Mouse (Mus musculus): ENCODE data around the gene Trmo.

Gene Trmo

DNA sequence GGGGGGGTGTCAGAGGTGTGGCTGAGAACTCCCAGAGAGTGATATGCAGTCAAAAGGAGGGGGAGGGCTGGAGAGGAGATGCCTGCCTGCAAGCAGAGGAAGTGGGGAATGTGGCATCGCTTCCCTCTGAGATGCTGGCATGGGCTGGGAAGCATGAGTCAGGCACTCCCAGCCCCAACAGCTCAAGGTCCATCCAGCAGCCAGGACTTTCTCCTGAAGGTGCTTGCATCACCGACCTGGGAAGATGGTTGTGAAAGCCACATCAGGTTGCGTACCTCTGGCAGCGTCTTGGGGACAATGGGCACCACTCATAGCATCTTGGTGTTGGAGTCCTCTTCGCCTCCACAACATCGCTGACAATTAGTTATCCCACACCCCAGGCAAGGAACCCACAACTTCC is 18.8 kb downstream of the Trmo start:
- DNase-seq: no peak

DNA sequence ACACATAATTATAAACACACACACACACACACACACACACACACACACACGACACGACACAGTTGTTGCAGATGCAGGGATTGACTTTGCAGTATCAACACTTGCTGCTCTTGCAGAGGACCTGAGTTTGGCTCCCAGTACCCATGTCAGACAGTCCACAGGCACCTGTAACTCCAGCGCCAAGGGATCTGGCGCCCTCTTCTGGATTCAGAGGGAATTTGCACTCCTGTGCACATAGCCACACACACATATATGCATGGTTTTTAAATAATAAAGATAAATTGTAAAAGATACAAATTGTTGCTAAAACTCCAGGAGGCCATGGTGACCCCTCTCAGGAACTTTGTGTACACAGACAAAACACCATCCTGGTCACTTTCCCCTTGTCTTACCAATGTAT is 20.2 kb downstream of the Trmo start:
- DNase-seq: no peak

DNA sequence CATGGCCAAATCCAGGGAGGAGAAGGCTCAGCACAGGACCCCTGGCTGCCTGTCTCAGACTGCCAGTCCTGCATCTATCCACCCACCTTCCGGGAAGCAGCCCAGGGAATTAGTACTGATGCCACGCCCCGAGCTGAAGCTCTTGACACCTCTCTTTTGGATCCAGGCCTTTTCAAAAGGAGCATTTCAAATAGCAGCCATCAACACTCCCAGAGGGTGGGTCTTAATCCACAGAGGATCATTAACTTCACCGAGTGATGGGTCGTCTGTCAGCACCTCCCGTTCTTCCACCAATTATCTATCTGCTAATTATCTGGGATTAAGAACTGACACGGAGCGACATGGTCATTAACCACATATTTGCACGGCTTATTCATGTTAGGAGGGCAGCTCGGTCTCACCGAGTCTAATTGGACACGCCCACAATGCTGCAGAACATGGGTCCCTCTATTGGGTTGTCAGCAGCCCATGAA is 21.7 kb downstream of the Trmo start:
- no peak for DNase-seq

DNA sequence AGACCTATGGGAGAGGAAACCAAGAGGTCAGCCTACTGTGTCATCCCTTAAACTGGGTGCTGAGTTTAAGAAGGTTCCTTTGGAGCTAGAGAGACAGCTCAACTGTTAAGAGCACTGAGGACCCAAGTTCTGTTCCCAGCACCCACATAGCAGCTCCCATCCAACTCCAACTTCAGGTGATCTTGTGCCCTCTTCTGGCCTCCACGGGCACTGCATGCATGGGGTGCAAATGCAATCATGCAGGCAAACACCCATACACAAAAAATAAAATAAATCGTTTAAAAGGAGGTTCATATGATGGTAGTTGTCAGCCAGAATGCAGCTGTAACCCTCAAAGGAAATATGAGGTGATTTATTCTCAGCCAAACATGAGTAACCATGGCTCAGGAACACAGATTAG is 24.9 kb downstream of the Trmo start:
- DNase-seq: no peak

DNA sequence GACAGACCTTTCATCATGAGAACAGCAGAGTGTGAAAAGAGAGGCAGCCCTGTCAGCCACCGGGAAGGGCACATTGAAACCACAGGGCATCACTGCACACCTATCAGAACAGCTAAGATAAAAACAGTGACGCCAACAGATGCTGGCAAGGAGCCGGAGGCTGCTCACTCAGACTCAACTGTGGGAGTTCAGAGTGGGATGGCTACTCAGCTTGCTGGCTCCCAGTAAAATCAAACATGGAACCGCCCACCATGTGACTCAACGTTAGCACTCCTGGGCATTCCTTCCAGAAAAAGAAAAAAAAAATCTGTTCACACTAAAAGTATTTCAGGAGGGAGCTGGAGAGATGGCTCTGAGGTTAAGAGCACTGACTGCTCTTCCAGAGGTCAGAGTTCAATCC is 28.0 kb downstream of the Trmo start:
- DNase-seq: no peak

DNA sequence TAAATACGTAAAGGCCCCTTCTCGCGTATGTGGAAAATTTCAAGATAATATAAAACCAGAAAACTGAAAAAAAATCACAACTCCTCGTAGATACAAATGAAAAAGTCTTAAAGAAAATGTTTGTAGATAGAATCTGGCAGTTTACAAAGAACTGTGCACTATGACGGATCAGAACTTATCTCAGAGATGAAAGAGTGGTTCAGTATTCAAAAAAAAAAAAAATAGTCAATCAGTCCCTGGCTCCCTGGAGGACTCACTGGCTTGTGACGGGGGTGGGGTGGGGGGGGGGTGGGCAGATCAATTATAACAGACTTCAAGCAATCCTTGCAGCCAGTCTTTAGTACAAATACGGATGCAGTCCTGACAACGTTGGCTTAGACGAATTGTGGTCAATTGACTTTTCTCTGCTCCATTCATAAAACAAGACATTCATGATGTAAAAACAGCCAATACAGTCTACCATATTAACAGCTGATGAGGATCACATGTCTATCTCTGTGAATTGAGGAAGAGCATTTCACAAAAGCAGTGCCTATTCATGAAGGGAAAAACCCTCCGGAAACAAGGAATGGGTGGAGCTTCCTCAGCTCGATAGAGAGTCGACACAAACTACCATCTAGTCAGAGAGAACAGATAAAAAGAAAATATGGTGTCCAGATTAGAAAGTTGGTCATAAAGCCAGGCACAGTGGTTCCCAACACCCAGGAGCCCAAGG is 29.5 kb downstream of the Trmo start:
- DNase-seq: no peak

DNA sequence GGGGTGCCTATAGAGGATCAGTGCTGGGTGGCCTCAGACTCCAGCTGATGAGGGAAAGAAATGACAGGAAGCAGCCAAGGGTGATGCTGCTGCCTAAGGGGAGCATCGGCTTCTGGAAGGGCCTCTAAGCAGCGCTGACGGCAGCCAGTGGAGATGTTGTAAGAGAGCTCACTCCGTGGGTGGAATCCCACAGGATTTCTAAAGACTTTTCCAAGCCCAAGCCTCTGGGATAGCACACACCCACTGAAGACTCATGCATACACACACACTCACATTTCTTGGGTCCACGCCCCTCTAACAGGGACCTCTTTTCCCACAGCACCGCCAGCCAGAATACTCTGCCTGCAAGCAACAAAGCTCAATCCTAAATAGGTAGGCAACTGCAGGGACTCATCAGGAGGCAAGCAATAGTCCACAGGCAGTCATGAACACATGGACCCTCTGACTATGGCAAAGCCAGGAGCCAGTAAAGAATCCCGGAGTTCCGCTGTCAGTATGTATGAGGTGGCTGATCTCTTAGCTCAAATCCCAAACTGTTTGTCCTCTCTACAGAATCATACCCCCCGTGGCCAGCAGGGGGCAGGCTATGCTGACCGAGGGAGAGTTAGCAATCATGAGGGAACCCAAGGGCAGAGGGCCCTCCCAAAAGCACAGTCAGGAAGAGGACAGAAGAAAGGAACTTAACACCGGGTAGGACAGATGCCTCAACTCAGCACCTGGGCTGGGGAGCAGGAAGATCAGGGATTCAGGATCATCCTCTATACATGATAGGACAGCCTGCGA is 32.7 kb downstream of the Trmo start:
- DNase-seq: peak; percentile 26 to 66

DNA sequence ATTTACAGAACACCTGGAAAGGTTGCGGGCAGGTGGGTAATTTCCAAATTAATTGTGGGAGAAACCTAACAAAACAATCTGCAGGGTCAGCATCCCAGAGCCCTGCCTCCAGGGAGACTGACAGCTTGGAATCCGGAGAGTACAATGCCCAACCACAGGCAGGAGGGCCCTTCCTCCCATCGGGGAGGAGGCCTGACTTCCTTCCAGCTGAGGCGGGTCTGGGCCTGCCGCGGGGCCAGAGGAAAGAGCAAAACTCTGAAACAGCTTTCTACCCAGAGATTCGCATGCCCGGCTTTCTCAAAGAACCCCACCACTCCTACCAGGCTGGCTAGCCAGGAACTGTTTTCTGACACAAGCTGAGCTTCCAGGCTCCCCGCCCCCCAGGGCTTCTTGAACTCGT is 36.2 kb downstream of the Trmo start:
- DNase-seq: no peak

DNA sequence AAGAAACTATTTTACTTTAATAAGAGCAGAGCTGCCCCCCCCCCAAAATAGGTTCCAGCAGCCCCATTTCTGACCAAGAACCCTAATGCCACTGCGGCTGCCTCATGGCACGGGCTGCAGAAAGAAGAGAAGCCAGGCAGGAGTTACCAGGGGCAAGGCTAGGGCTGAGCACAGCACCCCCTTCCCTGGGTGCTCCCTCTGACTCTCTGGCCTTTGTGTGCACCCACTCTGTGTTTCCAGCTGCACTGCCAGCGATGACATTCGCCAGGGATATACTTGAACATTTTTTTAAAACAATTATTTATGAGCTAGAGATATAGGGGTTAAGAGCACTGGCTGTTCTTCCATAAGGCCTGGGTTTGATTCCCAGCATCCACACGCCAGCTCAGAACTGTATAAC is 39.7 kb downstream of the Trmo start:
- no peak for DNase-seq

DNA sequence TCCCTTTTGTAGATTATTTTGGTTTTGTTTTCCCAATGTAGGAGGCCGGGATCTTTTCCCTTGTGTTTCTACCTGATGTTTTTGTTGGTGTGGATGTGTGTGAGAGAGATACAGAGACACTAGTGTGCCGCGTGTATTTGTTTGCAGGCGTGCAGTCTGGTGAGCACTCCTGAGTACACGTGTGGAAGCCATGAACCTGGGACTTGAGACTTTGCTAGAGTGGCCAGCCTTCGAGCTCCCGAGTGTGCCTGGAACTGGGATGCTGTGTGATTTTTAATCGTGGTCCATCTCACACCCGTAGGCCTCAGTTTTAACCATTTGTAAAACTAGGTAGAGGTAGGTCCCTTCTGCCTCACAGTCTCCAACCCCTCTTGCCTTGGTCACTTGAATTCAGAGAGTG is 40.3 kb downstream of the Trmo start:
- DNase-seq: no peak

DNA sequence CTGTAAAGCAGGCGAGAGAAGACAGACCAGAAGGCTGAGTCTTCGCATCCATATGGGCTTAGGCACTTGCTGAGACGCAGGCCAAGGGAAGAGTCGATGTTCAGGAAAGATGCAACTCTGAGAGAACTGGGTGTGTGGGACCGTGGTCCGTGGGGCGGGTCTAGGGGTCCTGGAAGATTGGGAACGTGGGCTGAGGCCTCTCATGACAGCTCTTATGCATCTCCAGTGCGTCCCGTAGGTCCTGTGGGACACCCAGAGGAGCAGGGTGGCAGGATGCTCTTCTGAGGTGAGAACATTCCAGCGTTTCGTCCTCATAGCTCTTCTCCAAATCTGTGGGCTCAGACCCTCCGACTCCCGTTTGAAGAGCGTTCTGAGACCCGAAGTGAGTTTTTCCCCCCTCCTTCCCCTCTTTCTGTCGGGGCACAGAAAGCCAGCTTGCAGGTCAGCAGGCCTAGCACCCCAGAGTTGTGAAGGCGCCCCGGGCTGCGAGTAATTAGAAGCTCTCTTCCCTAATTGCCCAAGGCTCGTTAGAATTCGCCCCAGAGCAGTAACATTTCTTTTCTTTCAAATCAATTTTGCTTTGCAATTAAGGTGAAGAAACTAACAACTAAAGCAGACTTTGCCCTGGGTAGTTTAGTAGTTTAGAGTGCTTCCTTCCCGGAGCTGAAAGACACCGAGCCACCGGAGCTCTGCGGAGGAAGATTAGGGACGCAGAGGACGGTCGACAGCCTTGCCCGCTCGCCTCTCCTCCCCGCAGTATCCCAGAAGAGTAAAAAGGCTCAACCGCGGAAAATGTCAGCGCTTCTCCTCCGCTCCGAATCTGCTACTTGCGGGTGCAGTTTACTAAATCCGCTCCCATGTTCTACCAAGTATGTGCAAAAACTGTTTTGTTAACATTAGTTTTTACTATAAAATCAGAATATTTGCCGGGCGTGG is 41.4 kb downstream of the Trmo start:
- no peak for DNase-seq

DNA sequence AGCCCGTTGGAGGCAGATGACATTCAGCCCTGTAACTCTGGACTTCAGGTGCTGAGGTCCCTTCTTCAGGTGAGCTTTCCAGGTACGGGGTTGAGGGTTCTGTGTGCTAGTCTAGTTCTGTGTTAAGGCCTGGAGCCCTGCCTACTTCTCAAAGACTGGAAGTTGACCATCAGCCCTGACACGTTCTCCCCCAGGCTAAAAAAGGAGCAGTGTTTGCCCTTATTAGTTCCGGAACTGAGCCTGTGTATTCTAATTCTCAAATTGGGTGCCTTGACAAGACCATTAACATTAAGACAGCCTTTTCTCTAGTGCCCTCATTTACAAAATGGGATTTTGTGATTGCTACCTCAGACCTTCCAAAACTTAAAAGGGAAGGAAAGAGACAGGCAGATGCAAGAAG is 42.1 kb downstream of the Trmo start:
- no peak for DNase-seq

DNA sequence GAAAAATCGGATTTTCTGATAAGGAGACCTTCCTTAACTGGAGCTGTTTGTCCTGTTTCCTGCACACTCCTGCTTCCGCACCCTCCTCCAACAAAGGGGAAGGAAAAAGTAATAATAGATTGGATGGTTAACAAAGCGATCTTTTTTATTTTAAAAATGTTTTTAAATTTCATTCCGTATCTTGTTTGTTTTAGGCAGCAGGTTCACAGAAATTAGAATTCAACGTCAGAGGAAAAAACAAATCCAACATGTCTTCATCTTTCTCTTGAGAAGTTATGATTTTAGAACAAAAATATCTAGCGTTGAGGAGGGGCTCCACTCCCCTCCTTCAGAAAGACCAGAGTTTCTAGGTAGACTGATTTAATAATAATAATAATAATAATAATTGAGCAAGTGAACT is 43.0 kb downstream of the Trmo start:
- no peak for DNase-seq

DNA sequence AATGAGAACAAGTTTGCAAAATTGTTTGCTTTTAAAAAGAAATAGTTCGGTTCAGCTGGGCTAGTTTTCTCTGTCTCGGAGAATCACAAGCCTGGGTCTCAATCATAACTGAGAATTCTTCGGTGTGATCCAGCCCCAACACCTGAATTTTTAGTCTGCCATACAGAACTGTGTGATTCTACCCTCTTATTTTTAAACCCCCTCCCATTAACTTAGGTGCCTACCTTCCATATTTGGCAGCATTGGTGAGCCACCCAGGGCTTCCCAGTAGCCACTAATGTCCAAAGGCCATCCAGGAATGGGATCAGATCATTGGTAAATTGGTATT is 43.5 kb downstream of the Trmo start:
- no peak for DNase-seq

DNA sequence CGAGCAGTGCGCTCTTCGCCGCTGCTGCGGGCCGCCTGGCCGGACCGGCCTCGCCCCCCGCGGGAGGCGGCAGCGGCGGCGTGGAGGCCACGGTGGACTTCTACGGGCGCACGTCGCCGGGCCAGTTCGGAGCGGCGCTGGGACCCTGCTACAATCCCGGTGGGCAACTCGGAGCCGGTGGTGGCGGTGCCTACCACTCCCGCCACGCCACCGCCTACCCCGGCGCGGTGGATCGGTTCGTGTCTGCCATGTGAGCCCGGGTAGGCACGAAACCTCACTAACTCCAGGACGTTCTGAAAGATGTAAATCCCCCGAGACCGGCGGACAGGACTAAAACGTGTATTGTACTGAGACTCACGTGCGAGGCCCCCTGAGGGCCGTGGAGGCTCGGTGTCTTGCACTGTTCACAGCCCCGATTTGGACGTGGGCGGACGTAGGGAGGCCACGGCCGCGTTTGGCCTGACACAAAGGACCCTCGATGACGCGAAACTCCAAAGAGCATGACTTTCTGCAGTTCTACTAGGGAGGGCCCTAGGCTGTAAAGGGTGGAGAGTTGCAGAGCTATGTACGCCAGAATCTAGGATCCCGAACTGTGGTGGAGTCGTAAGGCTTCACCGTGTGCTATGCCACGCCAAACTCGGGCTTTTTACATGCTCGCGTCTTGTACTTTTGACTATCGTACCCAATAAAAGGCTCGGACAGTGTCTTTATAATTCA is 44.0 kb downstream of the Trmo start:
- no peak for DNase-seq

DNA sequence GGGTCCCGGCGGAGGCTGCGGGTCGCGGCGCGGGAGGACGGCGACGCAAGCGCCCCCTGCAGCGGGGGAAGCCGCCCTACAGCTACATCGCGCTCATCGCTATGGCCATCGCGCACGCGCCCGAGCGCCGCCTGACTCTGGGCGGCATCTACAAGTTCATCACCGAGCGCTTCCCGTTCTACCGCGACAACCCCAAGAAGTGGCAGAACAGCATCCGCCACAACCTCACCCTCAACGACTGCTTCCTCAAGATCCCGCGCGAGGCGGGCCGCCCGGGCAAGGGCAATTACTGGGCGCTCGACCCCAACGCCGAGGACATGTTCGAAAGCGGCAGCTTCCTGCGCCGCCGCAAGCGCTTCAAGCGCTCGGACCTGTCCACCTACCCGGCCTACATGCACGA is 44.9 kb downstream of the Trmo start:
- peak in 1 of 2 experiments; percentile 15 for DNase-seq

DNA sequence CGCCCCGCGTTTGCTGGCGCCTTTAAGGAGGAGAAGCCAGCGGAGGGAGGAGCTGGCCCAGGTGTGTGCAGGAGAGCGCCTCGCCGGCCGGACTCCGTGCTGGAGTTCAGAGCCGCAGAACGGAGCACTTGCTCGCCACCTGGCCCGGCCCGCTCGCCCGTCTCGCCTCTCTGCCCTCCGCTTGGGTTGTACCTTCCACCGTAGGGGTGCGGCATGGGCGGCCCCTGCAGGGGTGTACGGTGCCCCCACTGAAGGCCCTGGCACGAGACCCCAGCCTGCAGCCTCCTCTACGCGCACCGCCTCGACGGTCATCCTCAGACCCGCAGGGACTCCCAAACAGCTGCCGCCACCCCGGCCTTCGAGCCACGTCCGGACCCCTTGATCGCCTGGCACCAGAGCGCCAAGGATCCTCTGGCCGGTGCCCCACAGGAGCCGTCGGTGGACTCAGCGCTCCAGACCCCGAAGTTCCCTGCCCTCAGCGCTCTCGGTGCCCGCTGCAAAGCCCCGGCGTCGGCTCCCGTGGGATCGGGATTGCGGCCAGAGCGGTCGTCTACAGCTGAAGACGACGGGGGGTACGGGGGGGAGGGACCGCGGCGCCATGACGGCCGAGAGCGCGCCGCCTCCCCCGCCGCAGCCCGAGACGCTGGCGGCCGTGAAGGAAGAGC is 45.5 kb downstream of the Trmo start, which contains the start of gene Foxe1:
TSS of gene Foxe1 (plus strand) at position 14 of the 665 bp plus-strand sequence.
- DNase-seq: no peak

DNA sequence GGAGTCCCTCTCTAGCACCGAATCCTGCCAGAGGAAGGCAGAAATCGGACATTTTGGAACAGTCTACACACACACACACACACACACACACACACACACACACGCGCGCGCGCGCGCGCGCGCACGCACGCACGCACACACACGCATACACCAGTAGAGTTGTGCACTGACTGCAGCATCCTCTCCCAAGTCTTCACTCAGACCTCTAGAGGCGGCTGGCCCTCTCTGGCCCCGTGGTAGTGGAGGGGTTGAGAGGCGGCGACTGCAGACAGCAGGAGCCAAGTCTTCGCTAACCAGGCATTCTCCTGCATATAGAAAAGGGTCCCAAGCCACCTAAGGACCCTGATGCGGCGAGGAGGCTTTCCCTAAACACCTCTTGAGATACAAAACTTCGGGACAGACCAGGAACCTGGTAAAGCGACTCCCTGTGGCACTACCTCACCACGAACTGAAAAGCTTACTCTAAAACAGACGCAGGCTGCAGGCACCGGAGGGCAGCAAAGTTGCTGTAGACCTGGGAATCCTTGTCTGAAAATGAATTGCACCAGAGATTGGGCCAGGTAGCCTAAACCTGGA is 46.4 kb downstream of the Trmo start:
- DNase-seq: no peak

DNA sequence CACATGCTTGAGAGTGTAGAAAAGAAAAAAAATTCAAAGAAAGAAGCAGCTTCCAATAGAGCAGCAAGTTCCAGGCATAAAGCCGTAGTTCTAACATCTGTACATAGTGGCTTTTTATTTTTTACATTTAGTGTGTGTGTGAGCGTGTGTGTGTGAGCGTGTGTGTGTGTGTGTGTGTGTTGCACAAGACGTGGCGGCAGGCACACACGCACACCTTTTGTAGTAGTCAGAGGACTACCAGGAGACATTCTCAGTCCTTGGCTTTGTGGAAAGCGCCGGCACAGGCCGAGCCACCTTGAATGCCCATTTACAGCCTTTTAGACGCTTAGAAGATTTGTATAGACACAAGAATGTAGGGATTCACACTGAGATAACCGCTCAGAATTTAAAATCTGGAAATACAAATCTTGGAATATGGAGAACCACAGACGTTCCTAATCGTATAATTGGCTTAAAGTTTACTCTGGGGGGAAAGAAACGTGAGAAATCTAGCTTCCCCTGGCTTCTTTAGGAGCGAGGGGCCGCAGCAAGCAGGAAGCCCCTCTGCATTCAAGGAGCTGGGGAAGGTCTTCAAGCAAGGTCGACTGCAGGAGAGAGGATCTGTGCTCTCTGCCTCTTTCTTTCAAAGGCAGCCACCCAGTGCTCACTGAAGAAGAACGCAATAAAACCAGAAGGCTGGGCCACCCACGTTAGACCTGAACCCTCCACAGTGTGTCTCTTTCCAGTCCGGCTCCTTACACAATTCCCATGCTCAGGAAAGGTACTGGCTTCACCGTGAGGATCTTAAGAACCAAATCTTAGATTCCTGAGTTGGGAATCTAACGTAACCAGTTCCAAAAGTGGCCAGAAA is 47.2 kb downstream of the Trmo start:
- no peak for DNase-seq

DNA sequence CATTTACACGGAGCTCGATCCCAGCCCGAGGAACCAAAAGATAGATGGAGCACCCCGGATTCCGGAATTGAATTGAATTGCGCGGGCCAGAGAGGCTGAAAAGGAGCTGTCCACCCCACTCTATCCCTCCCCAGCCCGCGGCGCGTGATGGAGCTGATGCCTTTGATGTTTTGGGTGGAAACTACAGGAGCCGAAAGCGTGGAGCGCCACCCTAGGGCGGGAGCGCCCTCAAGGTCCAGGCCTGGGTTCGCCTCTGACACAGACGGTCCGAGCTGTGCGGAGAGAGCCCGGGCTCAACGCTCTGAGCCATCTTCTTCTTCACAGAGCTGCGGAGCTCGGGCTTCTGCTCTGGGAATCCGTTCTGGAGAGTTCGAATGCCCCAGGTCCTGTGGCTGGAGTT is 49.7 kb downstream of the Trmo start:
- DNase-seq: no peak

DNA sequence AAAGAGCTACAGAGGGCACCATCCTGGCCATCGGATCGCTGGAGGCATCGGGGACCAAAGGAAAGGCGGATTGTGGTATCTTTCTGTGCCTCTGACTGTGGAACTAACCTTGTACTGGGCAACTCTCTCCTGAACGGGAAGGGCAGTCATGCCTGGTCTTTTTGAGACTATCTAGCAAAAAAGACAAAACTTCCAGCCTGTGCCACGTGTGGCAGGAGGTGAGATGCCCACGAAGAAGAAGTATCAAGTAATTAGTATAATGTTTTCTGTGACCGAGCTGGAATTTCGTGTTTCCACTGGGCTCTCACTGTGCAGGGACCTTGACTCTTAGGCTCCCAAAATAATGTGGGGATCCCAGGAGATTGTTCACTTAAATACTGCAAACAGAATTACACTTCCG is 50.2 kb downstream of the Trmo start:
- DNase-seq: no peak

Data from spleen, adult 18-20 months (tissue).